Mouse (Mus musculus) small intestine, adult 2 months (tissue): ENCODE measurements around the gene Clec3a.

Experiments
- CTCF ChIP-seq: fragments of 200-500 bp; IDR thresholded peaks from 2 replicates; pipeline ENCODE4 v1.5.1; 2012; ENCODE audit warnings: low read depth, mild to moderate bottlenecking, control low read depth, inconsistent platforms, low read length, moderate library complexity, mixed read lengths; ENCODE audit not compliant: insufficient replicate concordance, insufficient read length; ENCODE audit errors: extremely low read depth
- POLR2A ChIP-seq: fragments of 200-500 bp; IDR thresholded peaks from 2 replicates; pipeline ENCODE4 v1.6.1; 2012; ENCODE audit warnings: low read depth, mild to moderate bottlenecking, control low read depth, inconsistent platforms, low read length, moderate library complexity

- peak; percentile 86 for TF ChIP-seq CTCF
- peak; percentile 45; the same call in 1 of the 2 replicates for TF ChIP-seq POLR2A
Observed at GRCm38 (mm10) chr8:114439334-114440204, 21.7 kb downstream of the Clec3a start, which contains the start of gene Wwox.
